Mouse (Mus musculus) heart, embryonic 14.5 days (tissue): ENCODE results near the gene Sars2. TPM values are rescaled to one million over a fixed set of nuclear protein-coding genes. Genes with fewer than 3 reads are reported as not detected.

Experiments used
- ATAC-seq: fragments of 200-750 bp; cut with Nextera tagmentation; 2 replicates; pipeline ENCODE4 v1.8.0; 2017; ENCODE audit warnings: low read depth, moderate TSS enrichment; ENCODE audit not compliant: insufficient number of reproducible peaks, insufficient read depth, low FRiP score
- H3K27ac ChIP-seq, 2 experiments: fragments of 200-500 bp in 1 of 2; fragments of 300-500 bp in 1 of 2; sonication (generic) in 1 of 2; replicated peaks in 1 of 2; 2 replicates each; pipeline ENCODE4 v1.5.1; 2012 to 2014; ENCODE audit warnings: low read depth in 2 of 2, low read length in 2 of 2, control low read depth in 1 of 2, mild to moderate bottlenecking in 1 of 2, mixed read lengths in 1 of 2; ENCODE audit not compliant: control insufficient read depth in 1 of 2, insufficient read depth in 1 of 2
- H3K27me3 ChIP-seq: fragments of 300-500 bp; sonication (generic); 2 replicates; pipeline ENCODE4 v1.6.1; 2014; ENCODE audit warnings: mild to moderate bottlenecking, low read length, control low read depth; ENCODE audit not compliant: control insufficient read depth, insufficient read depth
- H3K36me3 ChIP-seq: fragments of 300-500 bp; sonication (generic); 2 replicates; pipeline ENCODE4 v1.6.1; 2014; ENCODE audit warnings: mild to moderate bottlenecking, control low read depth, low read length, mixed read lengths; ENCODE audit not compliant: control insufficient read depth, insufficient read depth
- H3K4me1 ChIP-seq, 2 experiments: fragments of 200-500 bp in 1 of 2; fragments of 300-500 bp in 1 of 2; sonication (generic) in 1 of 2; 2 replicates each; pipeline ENCODE4 v1.6.1; 2012 to 2014; ENCODE audit warnings: low read length in 2 of 2, control low read depth in 1 of 2, mixed read lengths in 1 of 2; ENCODE audit not compliant: control insufficient read depth in 2 of 2, insufficient read depth in 2 of 2
- H3K4me2 ChIP-seq: fragments of 300-500 bp; sonication (generic); 2 replicates; pipeline ENCODE4 v1.6.1; 2014; ENCODE audit warnings: mild to moderate bottlenecking, low read length
- H3K4me3 ChIP-seq, 2 experiments: fragments of 200-500 bp in 1 of 2; fragments of 300-500 bp in 1 of 2; sonication (generic) in 1 of 2; 2 replicates each; pipeline ENCODE4 v1.5.1; 2012 to 2014; ENCODE audit warnings: low read length in 2 of 2, mild to moderate bottlenecking in 2 of 2, control low read depth in 1 of 2, low read depth in 1 of 2, moderate library complexity in 1 of 2; ENCODE audit not compliant: control insufficient read depth in 1 of 2, insufficient read depth in 1 of 2
- H3K9ac ChIP-seq: fragments of 300-500 bp; sonication (generic); 2 replicates; pipeline ENCODE4 v1.6.1; 2014; ENCODE audit warnings: mild to moderate bottlenecking, low read length
- H3K9me3 ChIP-seq: fragments of 300-500 bp; sonication (generic); 2 replicates; pipeline ENCODE4 v1.6.1; 2016; ENCODE audit warnings: low read length, control low read depth; ENCODE audit not compliant: control insufficient read depth
- WGBS: fragments of 180-500 bp; shearing (Covaris S2); extraction: QIAGEN DNeasy Blood & Tissue Kit; methylation state at CpG from one replicate; pipeline ENCODE4 v1.1.7; 2014; 5-methylcytosine and 5-hydroxymethylcytosine counted together
- polyA plus RNA-seq: library from polyadenylated mRNA; unstranded; fragments of >200 nt; fragmentation: Nextera tagmentation; extraction: Ambion mirVana; gene quantifications from 2 replicates; pipeline ENCODE4 v1.2.1, GENCODE M21; 2014

Gene Sars2
- polyA plus RNA-seq = 18.8 and 20.3 TPM in 2 replicates

DNA sequence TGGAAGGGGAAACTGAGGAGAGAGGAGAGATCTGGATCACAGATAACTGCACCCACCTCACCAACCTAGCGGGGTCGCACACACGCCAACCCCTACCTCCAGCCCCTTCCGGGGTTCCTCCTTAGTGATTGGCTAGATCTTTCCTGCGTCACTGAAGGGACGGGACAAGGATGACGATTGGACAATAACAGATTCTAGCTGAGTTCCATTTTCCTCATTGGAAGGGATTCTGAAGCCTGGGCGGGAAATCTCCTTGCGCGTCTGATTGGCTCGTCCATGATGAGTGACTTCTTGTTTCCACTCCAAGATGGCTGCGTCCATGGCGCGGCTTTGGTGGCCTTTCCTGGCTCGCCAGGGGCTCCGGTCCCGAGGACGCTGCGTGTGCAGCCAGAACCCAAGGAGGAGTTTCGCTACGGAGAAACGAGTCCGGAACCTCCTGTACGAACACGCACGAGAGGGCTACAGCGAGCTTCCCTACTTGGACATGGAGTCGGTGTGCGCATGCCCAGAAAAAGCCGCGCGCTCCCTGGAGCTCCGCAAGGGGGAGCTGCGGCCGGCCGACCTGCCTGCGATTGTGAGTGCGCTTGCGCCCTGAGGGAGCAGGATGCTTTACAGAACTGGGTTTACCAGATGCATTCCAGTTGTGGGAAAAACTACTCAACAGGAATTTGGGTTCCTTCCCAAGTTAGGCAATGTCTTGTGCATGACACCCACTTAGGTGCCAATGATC lies at the start of gene Sars2, which contains the start of gene Mrps12:
TSS of gene Sars2 (plus strand) at position 284 of the 730 bp plus-strand sequence.
TSS of gene Mrps12 (minus strand) at position 112 of the 730 bp plus-strand sequence.
- peaks cover 5 to 14% of the 10 kb centered on the region in 2 experiments for H3K4me1 ChIP-seq
- peak; percentile 98 for ATAC-seq
- peak within 1 kb of the TSS; percentile 88 for H3K9ac ChIP-seq
- H3K4me3 ChIP-seq = peak within 1 kb of the TSS; percentile 76 to 96
- H3K4me2 ChIP-seq = peak within 1 kb of the TSS; percentile 95
- H3K27me3 ChIP-seq = no peaks in the 10 kb centered on the region
- H3K27ac ChIP-seq = peak within 1 kb of the TSS; percentile 78 to 91
- peaks cover 56% of the 10 kb centered on the region for H3K36me3 ChIP-seq
- H3K9me3 ChIP-seq = no peaks in the 10 kb centered on the region
- WGBS = 0% methylated on average over 39 of the region's 39 CpGs

DNA sequence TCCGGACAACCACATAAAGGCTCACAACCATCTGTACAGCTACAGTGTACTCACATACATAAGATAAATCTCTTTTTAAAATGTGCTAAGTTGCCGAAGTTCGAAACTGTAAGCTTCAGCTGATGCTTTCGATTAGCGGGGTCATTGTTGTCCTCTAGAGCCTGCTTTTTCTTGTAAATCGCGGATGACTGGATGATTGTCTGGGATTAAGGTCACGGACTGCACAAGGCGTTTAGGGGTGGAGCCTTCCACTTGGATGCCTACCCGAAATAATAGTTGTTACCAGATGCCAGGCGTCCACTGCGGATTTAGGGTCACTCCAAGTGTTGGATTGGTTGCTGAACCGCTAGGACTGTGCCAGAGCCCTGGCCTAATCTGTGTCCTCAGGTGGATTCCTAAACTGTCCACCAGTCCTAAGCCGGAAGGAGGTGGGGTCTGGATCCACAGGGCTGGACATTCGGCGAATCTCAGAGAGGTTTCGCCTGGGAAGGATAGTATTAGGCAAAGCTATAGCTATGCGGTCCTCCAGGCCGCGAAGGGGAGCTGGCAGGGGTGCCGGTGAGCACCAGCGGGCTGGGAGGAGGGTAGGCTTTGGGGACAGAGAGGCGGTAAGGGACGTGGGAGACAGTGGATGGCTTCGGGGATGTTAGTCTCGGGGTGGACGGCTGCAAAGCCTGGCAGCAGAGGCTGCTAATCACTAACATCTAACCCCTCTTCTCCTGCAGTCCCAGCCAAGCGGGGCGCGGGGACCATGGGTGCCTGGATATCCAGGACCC lies 49.1 kb upstream of the Sars2 start, which contains the start of gene Fbxo27:
TSS of gene Fbxo27 (plus strand) at position 305 of the 776 bp plus-strand sequence.
- WGBS = 34% methylated on average over 30 of the region's 30 CpGs
- Histone ChIP-seq H3K4me3 (peak within 1 kb of the TSS; percentile 43 to 52), H3K9me3 (no peaks in the 10 kb centered on the region), H3K27ac (no peak within 1 kb of the TSS), H3K9ac (peak within 1 kb of the TSS; percentile 69), H3K4me2 (peak within 1 kb of the TSS; percentile 92), H3K4me1 (peaks cover 0 to 3% of the 10 kb centered on the region in 2 experiments; a peak in 1 of 4 replicates), H3K36me3 (no peaks in the 10 kb centered on the region), H3K27me3 (peaks cover 15% of the 10 kb centered on the region)
- peak; percentile 11; the same call in 1 of the 2 replicates for ATAC-seq

DNA sequence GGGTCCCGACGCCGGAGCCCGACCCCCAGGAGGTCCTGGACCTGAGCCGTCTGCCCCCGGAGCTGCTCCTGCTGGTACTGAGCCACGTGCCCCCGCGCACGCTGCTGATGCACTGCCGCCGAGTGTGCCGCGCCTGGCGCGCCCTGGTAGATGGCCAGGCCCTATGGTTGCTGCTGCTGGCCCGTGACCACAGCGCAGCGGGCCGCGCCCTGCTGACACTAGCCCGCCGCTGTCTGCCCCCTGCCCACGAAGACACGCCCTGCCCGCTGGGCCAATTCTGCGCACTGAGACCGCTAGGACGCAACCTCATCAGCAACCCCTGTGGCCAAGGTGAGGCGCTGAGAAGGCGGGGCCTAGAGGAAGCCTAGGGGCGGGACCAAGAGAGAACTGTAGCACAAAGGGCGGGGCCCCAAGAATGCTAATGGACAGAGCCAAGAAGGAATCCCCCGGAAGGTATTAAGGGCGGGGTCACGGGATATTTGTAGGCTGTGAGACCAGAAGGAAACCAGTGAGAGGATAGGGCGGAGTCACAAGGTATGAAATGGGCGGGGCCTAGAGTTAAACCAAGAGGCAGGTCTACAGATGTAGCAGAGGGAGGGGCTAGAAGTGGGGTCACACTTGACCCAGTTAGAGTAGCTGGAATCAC lies 48.3 kb upstream of the Sars2 start:
- H3K9ac ChIP-seq = peak overlapping the region; percentile 69
- no peak overlapping the region for H3K27ac ChIP-seq
- peaks cover 0 to 3% of the 10 kb centered on the region in 2 experiments; a peak in 1 of 4 replicates for H3K4me1 ChIP-seq
- H3K27me3 ChIP-seq = peaks cover 15% of the 10 kb centered on the region
- WGBS = under 1% methylated on average over 34 of the region's 38 CpGs
- H3K36me3 ChIP-seq = no peaks in the 10 kb centered on the region
- peak; percentile 68 for ATAC-seq
- no peaks in the 10 kb centered on the region for H3K9me3 ChIP-seq
- peak overlapping the region; percentile 92 for H3K4me2 ChIP-seq
- H3K4me3 ChIP-seq = peak overlapping the region; percentile 43 to 52

DNA sequence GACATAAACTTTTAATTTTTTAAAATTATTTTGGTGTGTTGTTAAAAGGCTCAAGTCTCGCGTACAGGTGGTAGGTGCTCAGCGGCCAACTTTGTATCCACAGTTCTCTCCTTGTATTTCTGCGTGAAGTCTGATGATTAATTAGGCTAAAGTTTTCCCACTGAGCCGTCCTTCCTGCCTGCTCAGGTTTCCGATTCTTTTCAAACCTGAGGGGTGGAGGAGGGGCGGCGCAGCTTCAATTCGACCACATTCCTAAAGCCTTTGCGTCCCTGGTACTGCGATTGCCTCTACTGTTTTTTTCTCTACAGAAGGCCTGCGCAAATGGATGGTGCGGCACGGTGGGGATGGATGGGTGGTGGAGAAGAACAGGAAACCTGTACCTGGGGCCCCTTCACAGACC lies 47.4 kb upstream of the Sars2 start:
- H3K27me3 ChIP-seq = peaks cover 15% of the 10 kb centered on the region
- WGBS = 16% methylated on average over 14 of the region's 14 CpGs
- no peak overlapping the region for H3K4me2 ChIP-seq
- H3K9me3 ChIP-seq = no peaks in the 10 kb centered on the region
- no peak overlapping the region for H3K9ac ChIP-seq
- H3K4me3 ChIP-seq = no peak overlapping the region
- no peaks in the 10 kb centered on the region for H3K36me3 ChIP-seq
- H3K4me1 ChIP-seq = peaks cover 0 to 3% of the 10 kb centered on the region in 2 experiments; a peak in 1 of 4 replicates
- H3K27ac ChIP-seq = no peak overlapping the region
- no peak for ATAC-seq

DNA sequence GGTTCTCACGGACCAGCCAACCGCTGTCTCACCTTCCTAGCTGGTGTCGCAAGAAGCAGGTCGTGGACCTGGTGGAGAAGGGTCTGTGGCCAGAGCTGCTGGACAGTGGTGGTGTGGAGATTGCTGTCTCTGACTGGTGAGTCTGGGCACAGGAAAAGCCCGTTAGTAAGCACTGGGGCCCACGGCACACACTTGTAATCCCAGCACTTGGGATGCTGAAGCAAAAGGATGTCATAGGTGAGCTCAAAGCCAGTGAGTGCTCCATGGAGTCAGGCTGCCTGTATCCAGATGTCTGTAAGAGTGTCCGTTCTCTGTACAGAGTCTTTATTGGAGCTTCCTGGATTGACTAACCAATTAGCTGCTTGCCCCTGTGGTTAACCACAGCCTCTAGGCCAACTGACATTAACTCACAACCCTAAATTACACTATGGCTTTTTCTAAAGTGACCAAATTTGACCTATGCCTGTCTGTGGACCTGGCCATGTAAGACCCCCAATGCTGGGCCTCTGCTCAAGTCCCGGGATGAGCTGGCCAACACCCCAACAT lies 46.8 kb upstream of the Sars2 start:
- H3K27ac ChIP-seq = no peak overlapping the region
- H3K4me2 ChIP-seq = no peak overlapping the region
- H3K9me3 ChIP-seq = no peaks in the 10 kb centered on the region
- H3K4me1 ChIP-seq = peaks cover 0 to 3% of the 10 kb centered on the region in 2 experiments; a peak in 1 of 4 replicates
- WGBS = 59% methylated on average over 8 of the region's 8 CpGs
- H3K36me3 ChIP-seq = no peaks in the 10 kb centered on the region
- no peak overlapping the region for H3K9ac ChIP-seq
- no peak overlapping the region for H3K4me3 ChIP-seq
- H3K27me3 ChIP-seq = peaks cover 15% of the 10 kb centered on the region
- ATAC-seq = no peak

DNA sequence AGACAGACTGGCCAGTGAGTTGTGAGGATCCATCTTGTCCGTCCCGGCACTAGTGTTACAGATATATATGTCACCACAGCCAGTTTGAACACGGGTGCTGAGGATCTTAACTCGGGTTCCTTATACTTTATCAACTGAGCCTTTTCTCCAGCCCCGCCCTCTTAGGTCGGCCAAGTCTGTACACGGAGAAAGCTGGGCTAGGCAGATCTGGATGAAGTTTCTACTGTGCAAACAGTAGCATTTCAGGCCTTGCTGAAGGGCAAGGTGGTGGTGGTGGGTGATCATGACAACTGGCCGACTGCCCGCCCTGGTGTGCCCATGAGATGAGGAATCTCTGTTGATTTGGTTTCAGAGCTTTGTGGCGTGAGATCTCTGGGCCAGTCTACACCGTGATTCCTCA lies 44.5 kb upstream of the Sars2 start:
- Histone ChIP-seq H3K4me2 (no peak overlapping the region), H3K4me1 (peaks cover 0 to 3% of the 10 kb centered on the region in 2 experiments; a peak in 1 of 4 replicates), H3K27me3 (peaks cover 15% of the 10 kb centered on the region), H3K36me3 (no peaks in the 10 kb centered on the region), H3K4me3 (no peak overlapping the region), H3K9me3 (peaks cover 5% of the 10 kb centered on the region), H3K9ac (no peak overlapping the region), H3K27ac (no peak overlapping the region)
- no peak for ATAC-seq
- 81% methylated on average over 11 of the region's 11 CpGs for WGBS

DNA sequence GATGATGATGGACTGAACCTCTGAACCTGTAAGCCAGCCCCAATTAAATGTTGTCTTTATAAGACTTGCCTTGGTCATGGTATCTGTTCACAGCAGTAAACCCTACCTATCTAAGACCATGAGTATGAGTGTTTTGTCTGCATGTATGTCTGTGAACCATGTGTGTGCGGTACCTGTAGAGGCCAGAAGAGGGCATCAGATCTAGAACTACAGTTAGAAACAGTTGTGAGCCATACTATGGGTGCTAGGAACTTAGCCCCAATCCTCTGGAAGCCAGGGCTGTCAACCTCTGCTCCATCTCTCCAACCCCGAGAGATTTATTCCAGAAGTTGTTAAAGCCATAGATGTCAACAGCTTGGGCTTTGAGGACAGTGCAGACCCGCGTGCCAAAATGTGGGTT lies 41.5 kb upstream of the Sars2 start:
- H3K4me3 ChIP-seq = no peak overlapping the region
- H3K4me2 ChIP-seq = no peak overlapping the region
- H3K27me3 ChIP-seq = no peaks in the 10 kb centered on the region
- peaks cover 5% of the 10 kb centered on the region for H3K9me3 ChIP-seq
- no peaks in the 10 kb centered on the region for H3K4me1 ChIP-seq
- no peak overlapping the region for H3K9ac ChIP-seq
- H3K36me3 ChIP-seq = no peaks in the 10 kb centered on the region
- no peak for ATAC-seq
- 95% methylated on average over 4 of the region's 4 CpGs for WGBS
- H3K27ac ChIP-seq = no peak overlapping the region
